Mouse (Mus musculus) MEL (cell line): Measurements from ENCODE around the gene Gm35315. TPM values are rescaled to one million over a fixed set of nuclear protein-coding genes. Genes with fewer than 3 reads are reported as not detected.
"Not testable (repeated sequence)": the region's sequence is repeated elsewhere in the genome, so short reads cannot be mapped to it uniquely, and the experiment has no call there.

Source experiments
- DNase-seq: peaks from one replicate; pipeline ENCODE4 v3.0.0; 2011; ENCODE audit warnings: low read depth, low spot score
- H3K27ac ChIP-seq: 2 replicates; pipeline ENCODE4 v1.5.1; 2012; ENCODE audit warnings: low read depth, mild to moderate bottlenecking, control low read depth, low read length, moderate library complexity; ENCODE audit not compliant: control insufficient read depth
- H3K27me3 ChIP-seq, 2 experiments: fragments of 150-350 bp in 1 of 2; sonication (generic) in 1 of 2; 2 replicates each; pipeline ENCODE4 v1.6.1; 2012; ENCODE audit warnings: low read length in 2 of 2, mild to moderate bottlenecking in 2 of 2, improper control_type of control experiment in 1 of 2, moderate library complexity in 1 of 2; ENCODE audit not compliant: insufficient read depth in 2 of 2, control insufficient read depth in 1 of 2
- H3K36me3 ChIP-seq, 2 experiments: 2 replicates each; pipeline ENCODE4 v1.6.1; 2012 to 2014; ENCODE audit warnings: low read length in 2 of 2, improper control_type of control experiment in 1 of 2, inconsistent platforms in 1 of 2, mild to moderate bottlenecking in 1 of 2; ENCODE audit not compliant: insufficient read depth in 2 of 2, control insufficient read depth in 1 of 2
- H3K4me1 ChIP-seq, 2 experiments: fragments of 150-350 bp in 1 of 2; sonication (generic) in 1 of 2; 2 replicates each; pipeline ENCODE4 v1.6.1; 2012; ENCODE audit warnings: low read length in 2 of 2, improper control_type of control experiment in 1 of 2, mild to moderate bottlenecking in 1 of 2; ENCODE audit not compliant: insufficient read depth in 2 of 2, control insufficient read depth in 1 of 2
- H3K4me3 ChIP-seq, 2 experiments: fragments of 150-350 bp in 1 of 2; sonication (generic) in 1 of 2; 2 replicates each; pipeline ENCODE4 v1.5.1; 2012; ENCODE audit warnings: low read depth in 2 of 2, low read length in 2 of 2, mild to moderate bottlenecking in 2 of 2, moderate library complexity in 2 of 2, control low read depth in 1 of 2, improper control_type of control experiment in 1 of 2; ENCODE audit not compliant: control insufficient read depth in 1 of 2, insufficient read depth in 1 of 2
- H3K79me2 ChIP-seq: 2 replicates; pipeline ENCODE4 v1.6.1; 2012; ENCODE audit warnings: mild to moderate bottlenecking, low read length, moderate library complexity; ENCODE audit not compliant: control insufficient read depth, poor library complexity, insufficient read depth
- H3K9ac ChIP-seq: 2 replicates; pipeline ENCODE4 v1.6.1; 2012; ENCODE audit warnings: low read depth, mild to moderate bottlenecking, control low read depth, low read length, moderate library complexity; ENCODE audit not compliant: control insufficient read depth, poor library complexity, severe bottlenecking
- H3K9me3 ChIP-seq: fragments of 150-350 bp; sonication (generic); replicated peaks from 2 replicates; pipeline ENCODE4 v1.6.1; 2012; ENCODE audit warnings: mild to moderate bottlenecking, low read length, improper control_type of control experiment, moderate library complexity; ENCODE audit not compliant: insufficient read depth
- CHD1 ChIP-seq: IDR thresholded peaks from 2 replicates; pipeline ENCODE4 v1.6.1; 2012; ENCODE audit warnings: low read depth, mild to moderate bottlenecking, inconsistent platforms, low read length, improper control_type of control experiment
- CHD2 ChIP-seq: IDR thresholded peaks from 2 replicates; pipeline ENCODE4 v1.6.1; 2011; ENCODE audit warnings: low read length, improper control_type of control experiment
- ELF1 ChIP-seq: IDR thresholded peaks from 2 replicates; pipeline ENCODE4 v1.6.1; 2014; ENCODE audit warnings: low read depth, mild to moderate bottlenecking, inconsistent platforms, low read length, improper control_type of control experiment, moderate library complexity
- ETS1 ChIP-seq: IDR thresholded peaks from 2 replicates; pipeline ENCODE4 v1.6.1; 2012; ENCODE audit warnings: low read depth, mild to moderate bottlenecking, inconsistent platforms, low read length, improper control_type of control experiment, moderate library complexity
- GATA1 ChIP-seq: IDR thresholded peaks from 2 replicates; pipeline ENCODE4 v1.6.1; 2011; ENCODE audit warnings: low read depth, low read length, improper control_type of control experiment
- HCFC1 ChIP-seq: IDR thresholded peaks from 2 replicates; pipeline ENCODE4 v1.6.1; 2012; ENCODE audit warnings: low read depth, mild to moderate bottlenecking, inconsistent platforms, low read length, improper control_type of control experiment, moderate library complexity
- KAT2A ChIP-seq: conservative IDR thresholded peaks from 2 replicates; pipeline ENCODE4 v1.6.1; 2012; ENCODE audit warnings: low read depth, low read length, improper control_type of control experiment, inconsistent platforms
- MAZ ChIP-seq: IDR thresholded peaks from 2 replicates; pipeline ENCODE4 v1.6.1; 2012; ENCODE audit warnings: low read depth, mild to moderate bottlenecking, inconsistent platforms, low read length, improper control_type of control experiment
- MYC ChIP-seq: IDR thresholded peaks from 2 replicates; pipeline ENCODE4 v1.6.1; 2011; ENCODE audit warnings: low read depth, mild to moderate bottlenecking, low read length, improper control_type of control experiment, moderate library complexity
- NRF1 ChIP-seq: IDR thresholded peaks from 2 replicates; pipeline ENCODE4 v1.6.1; 2014; ENCODE audit warnings: low read depth, mild to moderate bottlenecking, inconsistent platforms, low read length, improper control_type of control experiment, moderate library complexity; ENCODE audit not compliant: poor library complexity, insufficient read depth, severe bottlenecking
- POLR2A ChIP-seq, 2 experiments: IDR thresholded peaks; 2 replicates each; pipeline ENCODE4 v1.6.1; 2011 to 2012; ENCODE audit warnings: low read length in 2 of 2, mild to moderate bottlenecking in 2 of 2, control low read depth in 1 of 2, improper control_type of control experiment in 1 of 2, low read depth in 1 of 2, moderate library complexity in 1 of 2; ENCODE audit not compliant: control insufficient read depth in 1 of 2, insufficient read depth in 1 of 2, poor library complexity in 1 of 2
- POLR2AphosphoS5 ChIP-seq: IDR thresholded peaks from 2 replicates; pipeline ENCODE4 v1.6.1; 2012; ENCODE audit warnings: low read depth, borderline replicate concordance, mild to moderate bottlenecking, inconsistent platforms, low read length, moderate library complexity, mixed read lengths
- SIN3A ChIP-seq: IDR thresholded peaks from 2 replicates; pipeline ENCODE4 v1.6.1; 2012; ENCODE audit warnings: low read length, improper control_type of control experiment, inconsistent platforms
- TBP ChIP-seq: IDR thresholded peaks from 2 replicates; pipeline ENCODE4 v1.8.0; 2011; ENCODE audit warnings: low read depth, low read length, improper control_type of control experiment
- ZKSCAN1 ChIP-seq: IDR thresholded peaks from 2 replicates; pipeline ENCODE4 v1.6.1; 2012; ENCODE audit warnings: low read depth, mild to moderate bottlenecking, inconsistent platforms, low read length, improper control_type of control experiment, moderate library complexity
- polyA plus RNA-seq, 2 experiments: library from polyadenylated mRNA; stranded (reverse) in 1 of 2; unstranded in 1 of 2; fragments of >175 nt in 1 of 2; fragments of >200 nt in 1 of 2; gene quantifications; 2 replicates each; pipeline versions ENCODE4 v1.2.1 to v1.2.4; 2012; ENCODE audit warnings: low replicate concordance in 2 of 2, low read depth in 1 of 2; ENCODE audit not compliant: insufficient read length in 2 of 2, insufficient read depth in 1 of 2, missing spikeins in 1 of 2
- total RNA-seq: library from RNA; depleted of rRNA; stranded (reverse); fragments of 300-350 nt; gene quantifications from 2 replicates; pipeline ENCODE4 v1.2.3, GENCODE M21; 2012

Gm35315 gene
- total and polyA plus RNA-seq, 3 experiments, result 2.2 to 70.9 (median 2.2) TPM

DNA sequence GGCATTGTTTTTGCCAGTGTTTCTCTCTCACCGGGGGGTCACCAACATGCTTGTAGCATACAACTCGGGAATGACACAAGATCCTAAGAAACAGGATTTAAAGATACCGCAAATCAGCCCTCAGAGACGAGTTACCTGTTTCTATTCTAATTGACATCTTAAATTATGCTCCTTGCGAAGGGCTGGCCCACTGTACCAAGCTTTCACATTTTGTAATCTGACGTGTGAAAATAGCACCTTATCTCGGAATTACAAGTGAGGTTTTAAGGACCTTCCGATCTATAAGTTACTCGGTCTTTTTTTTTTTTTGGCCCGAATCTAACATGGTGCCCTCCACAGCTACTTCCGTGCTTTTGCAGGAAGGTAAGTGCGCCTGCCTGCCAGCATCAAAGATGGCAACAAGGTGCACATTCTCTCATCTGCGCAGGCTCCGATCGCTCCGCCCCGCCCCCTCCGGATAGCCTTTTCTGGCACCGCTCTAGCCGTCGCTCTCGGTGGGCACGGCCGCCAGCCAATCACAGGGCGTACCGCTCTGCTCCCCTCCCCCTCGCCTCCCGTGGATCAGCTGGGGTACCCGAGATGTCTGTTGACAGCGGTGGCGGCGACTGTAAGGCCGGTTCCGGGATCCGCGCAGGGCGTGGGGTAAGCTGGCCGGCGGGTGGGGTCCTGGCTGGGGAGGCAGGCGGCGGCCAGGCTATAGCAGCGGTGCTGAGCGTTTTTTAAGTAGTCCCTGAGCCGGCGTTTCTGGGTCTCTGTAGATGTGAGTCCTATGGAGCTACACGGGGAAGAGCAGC, 41.3 kb upstream of the Gm35315 start, which contains the start of gene Chfr (continued):
- peak; percentile 98 for TF ChIP-seq SIN3A
- peak; percentile 79 for TF ChIP-seq CHD2
- no peak for TF ChIP-seq POLR2AphosphoS5
- TF ChIP-seq KAT2A, result peak; percentile 81; the same call in 1 of the 2 replicates

DNA sequence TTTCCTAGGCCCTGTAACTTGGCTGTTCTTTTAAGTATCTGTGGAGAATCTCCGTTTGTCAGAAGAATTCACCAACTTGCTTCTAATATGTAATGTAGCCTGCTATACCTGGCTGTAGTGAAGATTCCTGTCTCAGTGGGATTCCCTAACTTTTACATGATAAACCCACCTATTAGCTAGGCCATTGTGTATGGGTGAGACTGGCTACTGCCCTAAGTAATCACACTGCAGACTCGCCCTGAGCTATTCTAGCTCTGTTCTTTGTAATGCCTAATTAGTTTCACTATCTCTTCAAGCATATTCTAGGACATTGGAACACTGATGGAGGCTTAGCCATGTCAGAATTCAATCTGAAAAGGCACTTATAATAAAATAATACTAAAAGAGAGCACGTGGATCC, 28.2 kb upstream of the Gm35315 start:
- peaks cover 0 to 17% of the 10 kb centered on the region in 2 experiments; a peak in 2 of 4 replicates for H3K36me3 ChIP-seq
- not testable (repeated sequence) for H3K79me2 ChIP-seq, H3K27me3 ChIP-seq, H3K9me3 ChIP-seq, H3K4me3 ChIP-seq, DNase-seq, H3K9ac ChIP-seq, H3K4me1 ChIP-seq, H3K27ac ChIP-seq

DNA sequence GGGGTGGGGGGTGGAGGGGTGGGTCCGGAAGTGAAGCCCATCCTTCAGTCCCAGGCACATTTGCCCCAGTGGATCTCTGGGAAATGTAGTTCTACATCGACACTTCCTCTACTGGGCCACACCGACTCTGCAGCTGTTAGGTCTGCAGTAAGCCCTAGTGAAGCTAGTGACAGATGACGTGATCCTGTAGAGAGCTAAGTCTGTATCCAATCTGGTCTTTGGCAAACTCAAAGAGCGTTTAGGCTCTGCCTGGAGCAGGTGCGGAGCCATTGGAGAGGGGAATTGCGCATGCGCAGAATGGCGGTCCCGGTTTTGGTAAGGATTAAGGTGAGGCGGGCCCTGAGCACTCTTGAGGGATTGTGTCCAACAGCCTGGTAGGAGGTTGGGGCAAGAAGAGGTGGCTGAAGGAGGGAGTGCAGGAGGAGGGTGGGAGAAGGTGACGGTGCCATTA, 15.8 kb upstream of the Gm35315 start, which contains the start of gene Zfp605:
Gene Zfp605, plus strand, starts transcription at position 102 of the 451 bp plus-strand sequence.
- Histone ChIP-seq H3K4me1 (peaks cover 6 to 7% of the 10 kb centered on the region in 2 experiments), H3K79me2 (peaks cover 19% of the 10 kb centered on the region), H3K36me3 (peaks cover 2 to 8% of the 10 kb centered on the region in 2 experiments; a peak in 2 of 4 replicates), H3K27ac (peak within 1 kb of the TSS; percentile 91), H3K9me3 (no peaks in the 10 kb centered on the region), H3K4me3 (peak within 1 kb of the TSS; percentile 67 to 96), H3K27me3 (no peaks in the 10 kb centered on the region), H3K9ac (peak within 1 kb of the TSS; percentile 79)
- DNase-seq, result peak; percentile 94
- TF ChIP-seq HCFC1, result peak; percentile 95
- no peak for TF ChIP-seq CHD1
- TF ChIP-seq POLR2A (IDR thresholded peaks at IDR 0.05; ENCODE audit: control insufficient read depth in 1 of 2, insufficient read depth in 1 of 2, low read depth in 1 of 2, low read length in 2 of 2, poor library complexity in 1 of 2), result peak in 1 of 2 experiments; percentile 71; a peak in 2 of 4 replicates
- peak; percentile 71 for TF ChIP-seq KAT2A
- TF ChIP-seq MAZ, result 0 out of 2 replicates have a peak, but pooled peaks have one; percentile 17
- peak; percentile 79 for TF ChIP-seq TBP
- TF ChIP-seq NRF1, result peak; percentile 77
- peak; percentile 87 for TF ChIP-seq SIN3A
- no peak for TF ChIP-seq GATA1
- TF ChIP-seq ELF1, result peak; percentile 89
- TF ChIP-seq MYC, result peak; percentile 74
- no peak for TF ChIP-seq ZKSCAN1
- peak; percentile 77 for TF ChIP-seq ETS1
